Mouse (Mus musculus) thymus, adult 2 months (tissue): ENCODE data around the gene Gm36210.

Experiments used
- CTCF ChIP-seq: fragments of 200-500 bp; IDR thresholded peaks from 2 replicates; pipeline ENCODE4 v1.5.1; 2012; ENCODE audit warnings: mild to moderate bottlenecking, control low read depth, low read length, moderate library complexity, borderline replicate concordance; ENCODE audit not compliant: control insufficient read depth, poor library complexity, insufficient read depth; ENCODE audit errors: extremely low read depth
- POLR2A ChIP-seq: fragments of 200-500 bp; IDR thresholded peaks from 2 replicates; pipeline ENCODE4 v1.6.1; 2012; ENCODE audit warnings: mild to moderate bottlenecking, low read length, control low read depth, moderate library complexity; ENCODE audit not compliant: control insufficient read depth, poor library complexity, insufficient read depth; ENCODE audit errors: extremely low read depth

- TF ChIP-seq POLR2A, result no peak
- TF ChIP-seq CTCF, result no peak
Observed at GRCm38 (mm10) chr7:4947855-4948254, 41.5 kb upstream of the Gm36210 start.
